ENCODE assay signal across 24 mouse cellular contexts in the genomic region with DNA sequence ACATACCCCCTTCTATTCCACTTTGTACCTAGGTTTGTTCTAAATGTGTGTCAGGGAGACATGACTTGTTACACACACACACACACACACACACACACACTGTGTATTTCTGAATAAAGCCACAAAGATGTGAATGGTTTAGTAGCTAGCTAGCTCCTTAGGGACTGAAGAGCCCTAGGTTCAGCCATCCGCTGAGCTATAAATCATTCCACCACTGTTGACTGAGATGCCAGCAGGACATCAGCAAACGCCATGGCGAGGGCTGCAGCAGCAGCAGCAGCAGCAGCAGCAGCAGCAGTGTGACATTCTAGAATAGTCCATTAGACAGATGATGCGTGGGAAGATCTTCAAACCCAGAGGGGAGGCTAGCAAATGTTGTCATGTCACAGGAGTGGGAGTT.
DNase-seq lines count a peak whose midpoint lies in the region; ATAC-seq and TF ChIP-seq lines count a peak whose summit lies in the region.
"Had no signal": no experiment of that assay in that cellular context is flagged by ENCODE, and none has a peak within 500 bp of the region (broad histone marks: within the 10 kb centered on the region; RNA-seq: fewer than 3 reads in every experiment).

No protein-coding gene starts in this region.

- no peak overlapping the region for H3K27ac ChIP-seq in hindbrain, embryonic 11.5 days (ENCODE audit: low read depth, low read length)
- H3K27ac ChIP-seq in hindbrain, embryonic 16.5 days (ENCODE audit: low read depth, low read length) = no peak overlapping the region
- H3K27ac ChIP-seq in midbrain, embryonic 13.5 days = 0 out of 2 replicates have a peak overlapping the region, but pooled peaks have one; percentile 9
- no peak overlapping the region for H3K27ac ChIP-seq in midbrain, embryonic 15.5 days
- no peak overlapping the region for H3K27ac ChIP-seq in neural tube, embryonic 13.5 days (replicated peaks)
- no peak overlapping the region for H3K27ac ChIP-seq in liver, embryonic 12.5 days
- H3K27ac ChIP-seq: forebrain, embryonic 15.5 days; hindbrain, embryonic 14.5 days; layer of hippocampus, adult 2 months; liver, embryonic 15.5 days had no signal

- no peaks in the 10 kb centered on the region for H3K27me3 ChIP-seq in hindbrain, embryonic 11.5 days (ENCODE audit: control insufficient read depth, insufficient read depth, low read length)
- H3K27me3 ChIP-seq in hindbrain, embryonic 16.5 days (replicated peaks; ENCODE audit: control insufficient read depth, insufficient read depth, low read length) = no peaks in the 10 kb centered on the region
- H3K27me3 ChIP-seq in midbrain, embryonic 13.5 days = 0 out of 2 replicates have a peak, but pooled peaks cover 3% of the 10 kb centered on the region
- H3K27me3 ChIP-seq in midbrain, embryonic 15.5 days (replicated peaks) = no peaks in the 10 kb centered on the region
- H3K27me3 ChIP-seq in neural tube, embryonic 13.5 days = peaks cover 13% of the 10 kb centered on the region
- 0 out of 2 replicates have a peak, but pooled peaks cover 3% of the 10 kb centered on the region for H3K27me3 ChIP-seq in liver, embryonic 12.5 days (replicated peaks)
- H3K27me3 ChIP-seq: forebrain, embryonic 15.5 days; liver, embryonic 15.5 days had no signal

- TF ChIP-seq POLR2A in brain, embryonic 14.5 days (IDR thresholded peaks at IDR 0.05; ENCODE audit: borderline replicate concordance, extremely low read depth, insufficient read depth, insufficient read length, poor library complexity, severe bottlenecking) = no peak

- H3K4me3 ChIP-seq in hindbrain, embryonic 11.5 days (ENCODE audit: low read depth, low read length) = no peak overlapping the region
- no peak overlapping the region for H3K4me3 ChIP-seq in hindbrain, embryonic 16.5 days (ENCODE audit: low read length)
- H3K4me3 ChIP-seq in midbrain, embryonic 13.5 days (replicated peaks) = no peak overlapping the region
- H3K4me3 ChIP-seq in midbrain, embryonic 15.5 days = no peak overlapping the region
- H3K4me3 ChIP-seq in neural tube, embryonic 13.5 days = no peak overlapping the region
- H3K4me3 ChIP-seq in liver, embryonic 12.5 days = no peak overlapping the region
- H3K4me3 ChIP-seq: forebrain, embryonic 15.5 days; layer of hippocampus, adult 2 months; liver, embryonic 15.5 days; myocyte had no signal

- no peaks in the 10 kb centered on the region for H3K36me3 ChIP-seq in hindbrain, embryonic 11.5 days (ENCODE audit: control insufficient read depth, insufficient read depth, low read length)
- no peaks in the 10 kb centered on the region for H3K36me3 ChIP-seq in hindbrain, embryonic 16.5 days (ENCODE audit: control insufficient read depth, insufficient read depth, low read length)
- no peaks in the 10 kb centered on the region for H3K36me3 ChIP-seq in midbrain, embryonic 13.5 days
- no peaks in the 10 kb centered on the region for H3K36me3 ChIP-seq in midbrain, embryonic 15.5 days (replicated peaks)
- H3K36me3 ChIP-seq in neural tube, embryonic 13.5 days = no peaks in the 10 kb centered on the region
- no peaks in the 10 kb centered on the region for H3K36me3 ChIP-seq in liver, embryonic 12.5 days
- H3K36me3 ChIP-seq: forebrain, embryonic 15.5 days; G1E; liver, embryonic 15.5 days had no signal

- H3K4me1 ChIP-seq in hindbrain, embryonic 11.5 days (replicated peaks; ENCODE audit: control insufficient read depth, insufficient read depth, low read length) = no peaks in the 10 kb centered on the region
- H3K4me1 ChIP-seq in hindbrain, embryonic 16.5 days (ENCODE audit: control insufficient read depth, insufficient read depth, low read depth, low read length) = no peaks in the 10 kb centered on the region; the same call in 1 of the 2 replicates
- peaks cover 11% of the 10 kb centered on the region for H3K4me1 ChIP-seq in midbrain, embryonic 13.5 days (replicated peaks)
- H3K4me1 ChIP-seq in midbrain, embryonic 15.5 days = peaks cover 6% of the 10 kb centered on the region; the same call in 1 of the 2 replicates
- H3K4me1 ChIP-seq in neural tube, embryonic 13.5 days (replicated peaks) = peaks cover 16% of the 10 kb centered on the region
- H3K4me1 ChIP-seq in liver, embryonic 12.5 days = no peaks in the 10 kb centered on the region
- H3K4me1 ChIP-seq: liver, embryonic 15.5 days had no signal

- no peak overlapping the region for H3K9ac ChIP-seq in hindbrain, embryonic 11.5 days (ENCODE audit: low read depth, low read length)
- no peak overlapping the region for H3K9ac ChIP-seq in hindbrain, embryonic 16.5 days (ENCODE audit: low read depth, low read length)
- no peak overlapping the region for H3K9ac ChIP-seq in midbrain, embryonic 13.5 days (replicated peaks)
- no peak overlapping the region for H3K9ac ChIP-seq in midbrain, embryonic 15.5 days
- H3K9ac ChIP-seq in neural tube, embryonic 13.5 days = no peak overlapping the region
- no peak overlapping the region for H3K9ac ChIP-seq in liver, embryonic 12.5 days
- H3K9ac ChIP-seq: forebrain, embryonic 15.5 days; hindbrain, embryonic 14.5 days; liver, embryonic 15.5 days had no signal

- no peak for ATAC-seq in hindbrain, embryonic 11.5 days (ENCODE audit: low FRiP score)
- ATAC-seq in hindbrain, embryonic 16.5 days = no peak
- no peak for ATAC-seq in midbrain, embryonic 13.5 days
- ATAC-seq in midbrain, embryonic 15.5 days (replicated peaks) = no peak
- ATAC-seq in neural tube, embryonic 13.5 days (ENCODE audit: low read depth) = 0 out of 2 replicates have a peak, but pooled peaks have one; percentile 43
- ATAC-seq in liver, embryonic 12.5 days = no peak
- no peak for ATAC-seq in inflammation-experienced regulatory T-cells, adult 6 months
- ATAC-seq: intestine, postnatal 0 days had no signal

- H3K9me3 ChIP-seq in hindbrain, embryonic 11.5 days (ENCODE audit: control insufficient read depth, low read length) = no peaks in the 10 kb centered on the region
- H3K9me3 ChIP-seq in hindbrain, embryonic 16.5 days (ENCODE audit: control insufficient read depth, low read length) = no peaks in the 10 kb centered on the region
- no peaks in the 10 kb centered on the region; the same call in 1 of the 2 replicates for H3K9me3 ChIP-seq in midbrain, embryonic 13.5 days
- no peaks in the 10 kb centered on the region for H3K9me3 ChIP-seq in midbrain, embryonic 15.5 days
- H3K9me3 ChIP-seq in neural tube, embryonic 13.5 days = no peaks in the 10 kb centered on the region
- H3K9me3 ChIP-seq in liver, embryonic 12.5 days (replicated peaks) = no peaks in the 10 kb centered on the region; the same call in 1 of the 2 replicates
- H3K9me3 ChIP-seq: forebrain, embryonic 15.5 days; liver, embryonic 15.5 days had no signal

- WGBS in hindbrain, embryonic 11.5 days = 20% methylated on average over 4 of the region's 4 CpGs
- WGBS in hindbrain, embryonic 16.5 days = 21% methylated on average over 4 of the region's 4 CpGs
- WGBS in midbrain, embryonic 13.5 days = 31% methylated on average over 4 of the region's 4 CpGs
- 33% methylated on average over 4 of the region's 4 CpGs for WGBS in midbrain, embryonic 15.5 days
- WGBS in neural tube, embryonic 13.5 days = 12% methylated on average over 4 of the region's 4 CpGs
- 38% methylated on average over 4 of the region's 4 CpGs for WGBS in liver, embryonic 12.5 days (ENCODE audit: insufficient replicate concordance)

- H3K4me2 ChIP-seq in hindbrain, embryonic 11.5 days (replicated peaks; ENCODE audit: low read depth, low read length) = no peak overlapping the region
- H3K4me2 ChIP-seq in hindbrain, embryonic 16.5 days (ENCODE audit: low read length) = no peak overlapping the region
- no peak overlapping the region for H3K4me2 ChIP-seq in midbrain, embryonic 13.5 days (replicated peaks)
- no peak overlapping the region for H3K4me2 ChIP-seq in midbrain, embryonic 15.5 days
- H3K4me2 ChIP-seq in neural tube, embryonic 13.5 days = no peak overlapping the region
- H3K4me2 ChIP-seq in liver, embryonic 12.5 days = no peak overlapping the region
- H3K4me2 ChIP-seq: forebrain, embryonic 15.5 days; hindbrain, embryonic 14.5 days; liver, embryonic 15.5 days had no signal

- no peak for TF ChIP-seq CTCF in brain, embryonic 14.5 days (IDR thresholded peaks at IDR 0.05; ENCODE audit: borderline replicate concordance, extremely low read depth, insufficient read depth, insufficient read length)

- peak; percentile 32 for DNase-seq in hindbrain, embryonic 11.5 days (ENCODE audit: low spot score)
- peak; percentile 36 for DNase-seq in brain, embryonic 14.5 days (ENCODE audit: low read depth)
- DNase-seq: adrenal gland, postnatal 14 days; cerebellum, adult 11-12 months; cerebellum, postnatal 14 days; gastrocnemius, postnatal 36 days; kidney, postnatal 10 days; layer of hippocampus, postnatal 36 days; lung, postnatal 10 days; right cerebral cortex, postnatal 14 days; spleen, adult 18-20 months had no signal
